Mouse (Mus musculus): ENCODE measurements around the gene Nde1.

DNA sequence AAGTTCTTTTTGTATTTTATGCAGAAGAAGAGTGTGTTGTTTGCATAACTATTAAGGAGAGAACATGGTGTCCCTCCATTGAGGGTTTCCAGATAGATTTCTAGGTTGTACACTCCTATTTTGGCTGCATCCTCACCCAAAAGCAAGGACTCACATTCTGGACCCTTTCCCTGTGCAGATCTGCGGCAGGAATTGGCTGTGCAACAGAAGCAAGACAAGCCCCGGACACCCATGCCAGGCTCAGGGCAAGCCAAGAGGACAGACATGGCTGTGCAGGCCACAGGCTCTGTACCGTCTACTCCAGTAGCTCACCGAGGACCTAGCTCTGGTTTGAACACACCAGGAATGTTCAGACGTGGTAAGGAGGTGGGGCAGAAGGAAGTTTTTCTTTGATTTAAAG is 22.4 kb downstream of the Nde1 start:
- TF ChIP-seq MAFK (IDR thresholded peaks at IDR 0.05; ENCODE audit: insufficient read depth, low read depth, low read length) (no peak), ZNF384 (IDR thresholded peaks at IDR 0.05; ENCODE audit: low read depth, low read length) (no peak), HCFC1 (IDR thresholded peaks at IDR 0.05; ENCODE audit: borderline replicate concordance, insufficient read depth, low read length) (no peak)

Data from ES-E14 (cell line).